Mouse (Mus musculus) liver, postnatal 0 days (tissue): ENCODE measurements around the gene Nccrp1.

Source experiments
- CTCF ChIP-seq: sonication (generic); IDR thresholded peaks from 2 replicates; pipeline ENCODE4 v1.5.1; 2016; ENCODE audit warnings: antibody characterized with exemption, low read depth
- EP300 ChIP-seq: IDR thresholded peaks from 2 replicates; pipeline ENCODE4 v1.6.1; 2016; ENCODE audit warnings: antibody characterized with exemption, low read depth, mild to moderate bottlenecking

- TF ChIP-seq EP300 (no peak), CTCF (no peak)
Observed at GRCm38 (mm10) chr7:28545891-28546210, 1.2 kb downstream of the Nccrp1 start.
